Mouse (Mus musculus) MEL (cell line): ENCODE measurements at regions not wholly inside any gene's neighbourhood (a gene's known extent, or its start where the extent isn't known, plus 50 kb on each side); places are given as distances from the start of the nearest gene placed in this dataset.

Experiments used
- DNase-seq: peaks from one replicate; pipeline ENCODE4 v3.0.0; 2011; ENCODE audit warnings: low read depth, low spot score
- H3K27ac ChIP-seq: 2 replicates; pipeline ENCODE4 v1.5.1; 2012; ENCODE audit warnings: low read depth, mild to moderate bottlenecking, control low read depth, low read length, moderate library complexity; ENCODE audit not compliant: control insufficient read depth
- H3K27me3 ChIP-seq, 2 experiments: fragments of 150-350 bp in 1 of 2; sonication (generic) in 1 of 2; 2 replicates each; pipeline ENCODE4 v1.6.1; 2012; ENCODE audit warnings: low read length in 2 of 2, mild to moderate bottlenecking in 2 of 2, improper control_type of control experiment in 1 of 2, moderate library complexity in 1 of 2; ENCODE audit not compliant: insufficient read depth in 2 of 2, control insufficient read depth in 1 of 2
- H3K36me3 ChIP-seq, 2 experiments: 2 replicates each; pipeline ENCODE4 v1.6.1; 2012 to 2014; ENCODE audit warnings: low read length in 2 of 2, improper control_type of control experiment in 1 of 2, inconsistent platforms in 1 of 2, mild to moderate bottlenecking in 1 of 2; ENCODE audit not compliant: insufficient read depth in 2 of 2, control insufficient read depth in 1 of 2
- H3K4me1 ChIP-seq, 2 experiments: fragments of 150-350 bp in 1 of 2; sonication (generic) in 1 of 2; 2 replicates each; pipeline ENCODE4 v1.6.1; 2012; ENCODE audit warnings: low read length in 2 of 2, improper control_type of control experiment in 1 of 2, mild to moderate bottlenecking in 1 of 2; ENCODE audit not compliant: insufficient read depth in 2 of 2, control insufficient read depth in 1 of 2
- H3K4me3 ChIP-seq, 2 experiments: fragments of 150-350 bp in 1 of 2; sonication (generic) in 1 of 2; 2 replicates each; pipeline ENCODE4 v1.5.1; 2012; ENCODE audit warnings: low read depth in 2 of 2, low read length in 2 of 2, mild to moderate bottlenecking in 2 of 2, moderate library complexity in 2 of 2, control low read depth in 1 of 2, improper control_type of control experiment in 1 of 2; ENCODE audit not compliant: control insufficient read depth in 1 of 2, insufficient read depth in 1 of 2
- H3K79me2 ChIP-seq: 2 replicates; pipeline ENCODE4 v1.6.1; 2012; ENCODE audit warnings: mild to moderate bottlenecking, low read length, moderate library complexity; ENCODE audit not compliant: control insufficient read depth, poor library complexity, insufficient read depth
- H3K9ac ChIP-seq: 2 replicates; pipeline ENCODE4 v1.6.1; 2012; ENCODE audit warnings: low read depth, mild to moderate bottlenecking, control low read depth, low read length, moderate library complexity; ENCODE audit not compliant: control insufficient read depth, poor library complexity, severe bottlenecking
- H3K9me3 ChIP-seq: fragments of 150-350 bp; sonication (generic); replicated peaks from 2 replicates; pipeline ENCODE4 v1.6.1; 2012; ENCODE audit warnings: mild to moderate bottlenecking, low read length, improper control_type of control experiment, moderate library complexity; ENCODE audit not compliant: insufficient read depth
- CHD1 ChIP-seq: IDR thresholded peaks from 2 replicates; pipeline ENCODE4 v1.6.1; 2012; ENCODE audit warnings: low read depth, mild to moderate bottlenecking, inconsistent platforms, low read length, improper control_type of control experiment
- CHD2 ChIP-seq: IDR thresholded peaks from 2 replicates; pipeline ENCODE4 v1.6.1; 2011; ENCODE audit warnings: low read length, improper control_type of control experiment
- E2F4 ChIP-seq: IDR thresholded peaks from 2 replicates; pipeline ENCODE4 v1.6.1; 2011; ENCODE audit warnings: low read depth, low read length, improper control_type of control experiment, borderline replicate concordance
- ELF1 ChIP-seq: IDR thresholded peaks from 2 replicates; pipeline ENCODE4 v1.6.1; 2014; ENCODE audit warnings: low read depth, mild to moderate bottlenecking, inconsistent platforms, low read length, improper control_type of control experiment, moderate library complexity
- GABPA ChIP-seq: IDR thresholded peaks from 2 replicates; pipeline ENCODE4 v1.6.1; 2012; ENCODE audit warnings: low read depth, mild to moderate bottlenecking, inconsistent platforms, low read length, improper control_type of control experiment, moderate library complexity
- GATA1 ChIP-seq: IDR thresholded peaks from 2 replicates; pipeline ENCODE4 v1.6.1; 2011; ENCODE audit warnings: low read depth, low read length, improper control_type of control experiment
- JUND ChIP-seq: IDR thresholded peaks from 2 replicates; pipeline ENCODE4 v1.6.1; 2011; ENCODE audit warnings: low read depth, mild to moderate bottlenecking, improper control_type of control experiment, low read length
- MAZ ChIP-seq: IDR thresholded peaks from 2 replicates; pipeline ENCODE4 v1.6.1; 2012; ENCODE audit warnings: low read depth, mild to moderate bottlenecking, inconsistent platforms, low read length, improper control_type of control experiment
- MXI1 ChIP-seq: IDR thresholded peaks from 2 replicates; pipeline ENCODE4 v1.6.1; 2011; ENCODE audit warnings: mild to moderate bottlenecking, low read depth, low read length, improper control_type of control experiment
- MYC ChIP-seq: IDR thresholded peaks from 2 replicates; pipeline ENCODE4 v1.6.1; 2011; ENCODE audit warnings: low read depth, mild to moderate bottlenecking, low read length, improper control_type of control experiment, moderate library complexity
- NRF1 ChIP-seq: IDR thresholded peaks from 2 replicates; pipeline ENCODE4 v1.6.1; 2014; ENCODE audit warnings: low read depth, mild to moderate bottlenecking, inconsistent platforms, low read length, improper control_type of control experiment, moderate library complexity; ENCODE audit not compliant: poor library complexity, insufficient read depth, severe bottlenecking
- POLR2AphosphoS2 ChIP-seq: IDR thresholded peaks from 2 replicates; pipeline ENCODE4 v1.6.1; 2011; ENCODE audit warnings: low read length, improper control_type of control experiment
- POLR2AphosphoS5 ChIP-seq: IDR thresholded peaks from 2 replicates; pipeline ENCODE4 v1.6.1; 2012; ENCODE audit warnings: low read depth, borderline replicate concordance, mild to moderate bottlenecking, inconsistent platforms, low read length, moderate library complexity, mixed read lengths
- TAL1 ChIP-seq: IDR thresholded peaks from 2 replicates; pipeline ENCODE4 v1.6.1; 2012; ENCODE audit warnings: mild to moderate bottlenecking, inconsistent platforms, low read length, moderate library complexity, mixed read lengths
- TBP ChIP-seq: IDR thresholded peaks from 2 replicates; pipeline ENCODE4 v1.8.0; 2011; ENCODE audit warnings: low read depth, low read length, improper control_type of control experiment
- TCF12 ChIP-seq: IDR thresholded peaks from 2 replicates; pipeline ENCODE4 v1.6.1; 2014; ENCODE audit warnings: low read depth, mild to moderate bottlenecking, inconsistent platforms, low read length, improper control_type of control experiment, moderate library complexity
- USF1 ChIP-seq: IDR thresholded peaks from 2 replicates; pipeline ENCODE4 v1.6.1; 2014; ENCODE audit warnings: low read depth, mild to moderate bottlenecking, inconsistent platforms, low read length, improper control_type of control experiment, moderate library complexity
- USF2 ChIP-seq, 2 experiments: IDR thresholded peaks; 2 replicates each; pipeline ENCODE4 v1.6.1; 2011 to 2012; ENCODE audit warnings: improper control_type of control experiment in 2 of 2, low read length in 2 of 2, borderline replicate concordance in 1 of 2, inconsistent platforms in 1 of 2, low read depth in 1 of 2, mild to moderate bottlenecking in 1 of 2; ENCODE audit not compliant: insufficient read depth in 1 of 2
- ZKSCAN1 ChIP-seq: IDR thresholded peaks from 2 replicates; pipeline ENCODE4 v1.6.1; 2012; ENCODE audit warnings: low read depth, mild to moderate bottlenecking, inconsistent platforms, low read length, improper control_type of control experiment, moderate library complexity
- ZNF384 ChIP-seq: IDR thresholded peaks from 2 replicates; pipeline ENCODE4 v1.6.1; 2012; ENCODE audit warnings: low read depth, mild to moderate bottlenecking, inconsistent platforms, low read length, improper control_type of control experiment

GRCm38 (mm10) chr2:50448117-50448516 is 151.5 kb upstream of the Mmadhc start:
- no peaks in the 10 kb centered on the region for H3K4me1 ChIP-seq
- H3K9ac ChIP-seq = no peak overlapping the region
- no peak overlapping the region for H3K4me3 ChIP-seq
- DNase-seq = no peak
- no peaks in the 10 kb centered on the region for H3K79me2 ChIP-seq
- TF ChIP-seq TAL1 (no peak), ZNF384 (no peak), MYC (no peak), ZKSCAN1 (no peak), MXI1 (no peak), JUND (no peak), POLR2AphosphoS5 (no peak), GABPA (no peak), USF1 (no peak), MAZ (no peak), GATA1 (no peak), ELF1 (no peak), POLR2AphosphoS2 (no peak), TBP (no peak), TCF12 (no peak)
- no peaks in the 10 kb centered on the region for H3K9me3 ChIP-seq
- no peaks in the 10 kb centered on the region for H3K36me3 ChIP-seq
- no peak overlapping the region for H3K27ac ChIP-seq
- no peaks in the 10 kb centered on the region; a peak in 1 of 4 replicates for H3K27me3 ChIP-seq

- DNase-seq = no peak
- no peak overlapping the region for H3K27ac ChIP-seq
- H3K36me3 ChIP-seq = no peaks in the 10 kb centered on the region
- no peaks in the 10 kb centered on the region for H3K4me1 ChIP-seq
- H3K9ac ChIP-seq = no peak overlapping the region
- no peak overlapping the region for H3K4me3 ChIP-seq
- H3K79me2 ChIP-seq = no peaks in the 10 kb centered on the region
- no peak for TF ChIP-seq POLR2AphosphoS5
- no peak for TF ChIP-seq E2F4
- TF ChIP-seq ELF1 = no peak
- no peak for TF ChIP-seq CHD1
- TF ChIP-seq CHD2 = no peak
- TF ChIP-seq NRF1 = no peak
- no peak for TF ChIP-seq MAZ
- TF ChIP-seq USF2 (IDR thresholded peaks at IDR 0.05; ENCODE audit: borderline replicate concordance in 1 of 2, insufficient read depth in 1 of 2, low read depth in 1 of 2, low read length in 2 of 2) = no peak
- no peaks in the 10 kb centered on the region for H3K9me3 ChIP-seq
- no peaks in the 10 kb centered on the region; a peak in 1 of 4 replicates for H3K27me3 ChIP-seq
These were observed 149.4 kb upstream of the Mmadhc start for GRCm38 (mm10) chr2:50445963-50446485.
